Mouse (Mus musculus) C2C12 (cell line): ENCODE data around the gene Recql5.

Experiments used
- CTCF ChIP-seq: IDR thresholded peaks from one replicate; pipeline ENCODE4 v1.5.1; 2011; ENCODE audit not compliant: control insufficient read depth, insufficient read depth, insufficient read length
- FOSL1 ChIP-seq: IDR thresholded peaks from one replicate; pipeline ENCODE4 v1.8.0; 2011; ENCODE audit warnings: mild to moderate bottlenecking, low read length; ENCODE audit not compliant: poor library complexity, insufficient read depth, severe bottlenecking
- MAX ChIP-seq: IDR thresholded peaks from one replicate; pipeline ENCODE4 v1.6.1; 2011; ENCODE audit warnings: mild to moderate bottlenecking, control low read depth
- MYOG ChIP-seq: IDR thresholded peaks from one replicate; pipeline ENCODE4 v1.6.1; 2011; ENCODE audit not compliant: control insufficient read depth, insufficient read length; ENCODE audit errors: extremely low read depth

DNA sequence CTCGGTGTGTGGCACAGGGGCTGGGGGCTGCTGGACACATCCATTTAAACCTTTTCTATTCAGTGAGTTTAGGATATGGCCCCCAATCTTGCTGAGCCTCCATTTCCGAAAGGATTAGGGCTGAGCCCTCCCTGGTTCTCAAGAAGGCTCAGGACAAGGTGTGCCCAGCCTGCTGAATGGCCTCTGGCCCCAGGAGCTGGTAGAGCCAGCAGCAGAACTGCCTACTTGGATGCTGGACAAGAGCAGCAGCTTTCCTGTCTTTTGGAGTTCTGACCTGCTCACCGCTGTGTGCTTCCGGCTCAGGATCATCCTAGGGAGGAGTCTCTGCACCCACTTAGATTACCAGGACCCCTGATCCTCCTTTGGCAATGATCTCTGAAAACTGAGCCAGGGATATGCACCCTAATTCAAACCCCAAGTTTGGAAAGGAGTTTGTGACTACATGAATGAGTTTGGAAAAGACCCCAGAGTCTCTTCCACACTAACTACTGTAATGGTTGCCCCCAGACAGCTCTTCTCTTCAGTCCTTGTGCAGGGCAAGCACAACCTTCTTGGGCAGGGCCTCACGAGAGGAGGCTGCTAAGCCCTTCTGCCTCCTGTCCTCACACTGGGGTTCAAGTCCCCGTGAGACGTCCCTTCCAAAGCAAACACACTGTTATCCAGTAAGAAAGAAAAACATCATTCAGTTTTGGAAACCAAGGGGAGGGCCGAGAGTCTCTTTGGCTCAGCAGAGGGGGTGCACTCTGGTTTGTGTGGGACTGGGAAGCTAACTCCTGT is 32.5 kb downstream of the Recql5 start:
- TF ChIP-seq CTCF (no peak), MYOG (no peak), FOSL1 (no peak), MAX (no peak)
